Mouse (Mus musculus) ES-E14 (cell line): ENCODE results near the gene D5Ertd579e. TPM values are rescaled to one million over a fixed set of nuclear protein-coding genes. Genes with fewer than 3 reads are reported as not detected.

ENCODE experiments used
- DNase-seq: peaks from one replicate; pipeline ENCODE4 v3.0.0-alpha.2; 2013; ENCODE audit warnings: low read depth, low spot score
- H3K27ac ChIP-seq: 2 replicates; pipeline ENCODE4 v1.5.1; 2012; ENCODE audit warnings: low read depth, mild to moderate bottlenecking, low read length, moderate library complexity, mixed read lengths; ENCODE audit not compliant: poor library complexity, insufficient read depth, severe bottlenecking
- H3K36me3 ChIP-seq: 2 replicates; pipeline ENCODE4 v1.6.1; 2012; ENCODE audit warnings: mild to moderate bottlenecking, low read length, moderate library complexity, mixed read lengths; ENCODE audit not compliant: control insufficient read depth, poor library complexity, insufficient read depth, severe bottlenecking
- H3K4me1 ChIP-seq, 2 experiments: fragments of 150-350 bp in 1 of 2; sonication (generic) in 1 of 2; 2 replicates each; pipeline ENCODE4 v1.6.1; 2012; ENCODE audit warnings: low read length in 2 of 2, mild to moderate bottlenecking in 1 of 2, mixed read lengths in 1 of 2; ENCODE audit not compliant: control insufficient read depth in 2 of 2, insufficient read depth in 2 of 2, poor library complexity in 1 of 2
- H3K4me3 ChIP-seq, 2 experiments: fragments of 150-350 bp in 1 of 2; sonication (generic) in 1 of 2; 2 replicates each; pipeline ENCODE4 v1.5.1; 2012; ENCODE audit warnings: low read length in 2 of 2, low read depth in 1 of 2, mild to moderate bottlenecking in 1 of 2, mixed read lengths in 1 of 2; ENCODE audit not compliant: insufficient read depth in 1 of 2, poor library complexity in 1 of 2, severe bottlenecking in 1 of 2
- H3K9ac ChIP-seq: 2 replicates; pipeline ENCODE4 v1.6.1; 2012; ENCODE audit warnings: low read depth, mild to moderate bottlenecking, low read length, mixed read lengths; ENCODE audit not compliant: poor library complexity, insufficient read depth, severe bottlenecking
- H3K9me3 ChIP-seq: fragments of 150-350 bp; sonication (generic); 2 replicates; pipeline ENCODE4 v1.6.1; 2012; ENCODE audit warnings: low read depth, mild to moderate bottlenecking, low read length; ENCODE audit not compliant: control insufficient read depth, insufficient read depth
- CHD2 ChIP-seq: IDR thresholded peaks from 2 replicates; pipeline ENCODE4 v1.6.1; 2014; ENCODE audit warnings: mild to moderate bottlenecking, low read depth, low read length, inconsistent platforms
- HCFC1 ChIP-seq: IDR thresholded peaks from 2 replicates; pipeline ENCODE4 v1.6.1; 2012; ENCODE audit warnings: low read length, inconsistent platforms, borderline replicate concordance; ENCODE audit not compliant: insufficient read depth
- MAFK ChIP-seq: IDR thresholded peaks from 2 replicates; pipeline ENCODE4 v1.6.1; 2014; ENCODE audit warnings: mild to moderate bottlenecking, low read depth, low read length, inconsistent platforms; ENCODE audit not compliant: insufficient read depth
- ZC3H11A ChIP-seq: IDR thresholded peaks from 2 replicates; pipeline ENCODE4 v1.6.1; 2012; ENCODE audit warnings: low read depth, mild to moderate bottlenecking, inconsistent platforms, low read length, borderline replicate concordance
- ZNF384 ChIP-seq: IDR thresholded peaks from 2 replicates; pipeline ENCODE4 v1.6.1; 2012; ENCODE audit warnings: low read depth, low read length, inconsistent platforms
- in situ Hi-C, 2 experiments: fragments of 600-800 bp; cut with MboI; formaldehyde crosslinking; loops; one replicate each; pipeline ENCODE4 v1.15.1; 2025; ENCODE audit warnings: low sequenced_read_pairs in 2 of 2, inconsistent platforms in 1 of 2; ENCODE audit not compliant: unreplicated experiment in 2 of 2
- total RNA-seq: library from RNA; depleted of rRNA; stranded (reverse); fragments of 300-350 nt; gene quantifications from 2 replicates; pipeline ENCODE4 v1.2.3, GENCODE M21; 2012

Gene D5Ertd579e
- total RNA-seq, 1 experiment, result 19.5 TPM

DNA sequence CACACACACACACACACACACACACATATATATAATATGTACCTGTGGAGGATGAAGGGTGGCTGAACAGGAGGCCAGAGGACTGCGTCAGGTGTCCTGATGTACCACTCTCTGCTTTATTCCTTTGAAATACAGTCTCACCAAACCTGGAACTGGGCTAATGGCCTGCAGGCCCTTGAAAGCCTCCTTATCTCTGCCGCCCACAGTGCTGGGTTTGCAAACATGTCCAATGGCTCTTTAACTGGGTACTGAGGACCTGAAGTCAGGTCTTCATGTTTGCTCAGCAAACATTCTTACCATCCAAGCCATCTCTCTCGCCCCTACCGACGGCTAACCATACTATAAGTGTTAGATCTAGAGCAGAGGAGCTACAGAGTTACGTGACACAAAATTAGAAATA is 17.9 kb upstream of the D5Ertd579e start:
- Histone ChIP-seq H3K36me3 (no peaks in the 10 kb centered on the region), H3K9ac (no peak overlapping the region), H3K4me3 (no peak overlapping the region), H3K4me1 (peaks cover 3 to 8% of the 10 kb centered on the region in 2 experiments; a peak in 3 of 4 replicates), H3K27ac (no peak overlapping the region), H3K9me3 (no peaks in the 10 kb centered on the region)
- TF ChIP-seq HCFC1 (no peak), ZNF384 (no peak), ZC3H11A (no peak), MAFK (no peak), CHD2 (no peak)
- in situ Hi-C loops, result no loop called here
- DNase-seq, result no peak

DNA sequence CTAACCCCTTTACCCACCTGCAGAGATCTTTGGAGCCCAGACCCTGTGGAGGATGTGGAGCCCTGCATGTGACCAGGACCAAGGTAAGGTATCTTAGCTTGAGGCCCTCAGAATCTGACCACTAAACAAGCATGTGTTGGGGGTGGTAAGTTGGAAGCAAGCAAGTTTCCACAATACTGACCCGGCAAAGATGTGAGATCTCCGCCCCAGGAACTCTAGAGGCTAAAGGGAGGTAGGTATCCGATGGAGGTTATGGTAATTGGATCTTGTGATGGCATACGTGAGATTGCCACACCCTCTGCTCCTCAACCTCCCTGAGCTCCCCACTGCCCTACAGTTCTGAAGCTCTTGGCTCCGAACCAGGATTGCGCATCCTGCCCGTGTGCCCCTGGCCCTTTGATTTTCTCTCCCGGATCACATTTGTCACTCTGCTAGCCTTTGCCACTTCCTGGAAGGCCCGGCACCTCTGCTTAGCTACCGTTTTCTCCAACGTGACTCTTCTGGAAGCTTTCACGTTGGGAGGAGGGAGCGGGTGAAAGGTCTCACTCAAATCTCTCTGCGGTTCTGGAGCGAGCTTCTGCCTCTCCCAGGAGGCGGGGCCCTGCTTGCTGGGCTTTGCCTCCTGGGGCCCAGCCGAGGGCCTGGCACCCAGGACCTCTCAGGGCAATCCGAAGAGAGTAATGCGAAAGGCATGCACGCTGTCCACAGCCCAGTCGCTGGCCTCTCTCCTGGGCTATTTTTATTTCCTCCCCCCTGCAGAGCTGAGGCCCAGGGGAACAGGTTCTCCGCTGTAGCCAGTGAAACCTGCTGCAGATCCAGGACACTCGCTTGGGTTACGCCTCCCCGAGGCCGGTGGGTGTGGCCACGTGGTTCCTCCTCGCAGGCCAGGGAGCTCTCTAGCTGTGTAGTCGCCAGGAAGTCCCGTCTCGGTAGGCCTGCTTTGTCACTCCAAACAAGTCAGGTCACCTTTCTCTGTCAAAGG is 17.0 kb upstream of the D5Ertd579e start:
- no peak overlapping the region for H3K27ac ChIP-seq

DNA sequence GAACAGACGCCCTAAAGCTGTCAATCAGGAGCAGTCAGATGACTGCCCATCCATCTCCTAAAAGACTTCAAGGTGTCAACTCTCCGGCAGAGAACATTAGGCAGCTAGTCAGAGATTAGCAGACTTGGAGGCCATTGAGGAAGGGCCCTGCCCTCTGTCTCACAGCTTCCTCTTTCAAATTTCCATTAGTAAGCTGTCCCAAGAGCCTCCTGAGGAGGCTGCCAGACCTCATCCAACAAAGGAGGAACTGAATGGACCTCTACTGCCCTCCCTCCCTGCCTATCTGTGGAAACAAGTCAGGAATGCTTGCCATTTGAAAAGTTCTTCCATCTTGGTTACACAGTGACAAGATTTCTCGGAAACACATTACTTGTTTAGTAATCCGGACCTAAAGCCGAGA is 16.0 kb upstream of the D5Ertd579e start:
- Histone ChIP-seq H3K9ac (no peak overlapping the region), H3K4me3 (no peak overlapping the region), H3K4me1 (peaks cover 3 to 8% of the 10 kb centered on the region in 2 experiments; a peak in 3 of 4 replicates), H3K27ac (no peak overlapping the region), H3K9me3 (no peaks in the 10 kb centered on the region), H3K36me3 (no peaks in the 10 kb centered on the region)
- in situ Hi-C loops, result no loop called here
- TF ChIP-seq ZC3H11A (no peak), HCFC1 (no peak), MAFK (no peak), CHD2 (no peak), ZNF384 (no peak)
- DNase-seq, result no peak

More for the DNA sequence above, 17.0 kb upstream of the D5Ertd579e start:
- H3K9me3 ChIP-seq, result no peaks in the 10 kb centered on the region
- in situ Hi-C loops, result no loop called here
- H3K4me1 ChIP-seq, result peaks cover 3 to 8% of the 10 kb centered on the region in 2 experiments; a peak in 3 of 4 replicates
- peak overlapping the region; percentile 42 for H3K9ac ChIP-seq
- H3K4me3 ChIP-seq, result peak overlapping the region; percentile 49 to 63
- DNase-seq, result peak; percentile 73
- H3K36me3 ChIP-seq, result no peaks in the 10 kb centered on the region
- no peak for TF ChIP-seq HCFC1
- no peak for TF ChIP-seq CHD2
- no peak for TF ChIP-seq ZC3H11A
- no peak for TF ChIP-seq ZNF384
- TF ChIP-seq MAFK, result no peak

DNA sequence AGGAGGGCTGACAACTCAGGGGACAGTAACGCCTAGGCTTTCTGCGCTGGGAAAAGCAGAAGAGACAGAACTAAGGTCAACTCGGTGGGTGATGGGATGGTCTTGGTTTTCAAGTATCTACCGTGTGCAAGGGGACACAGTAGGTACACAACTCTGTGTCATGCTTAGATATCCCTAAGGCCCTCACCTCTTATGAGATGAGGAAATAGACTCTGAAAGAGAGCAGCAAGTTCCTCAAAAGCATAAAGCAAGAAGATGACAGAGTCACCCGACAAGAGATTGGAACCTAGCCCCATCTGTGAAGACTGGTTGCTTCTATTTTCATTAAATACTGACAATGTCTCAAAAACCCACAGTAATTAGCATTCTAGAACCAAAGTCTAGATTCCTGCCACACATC is 10.0 kb upstream of the D5Ertd579e start:
- Histone ChIP-seq H3K36me3 (no peaks in the 10 kb centered on the region), H3K4me3 (no peak overlapping the region), H3K4me1 (no peaks in the 10 kb centered on the region), H3K9me3 (no peaks in the 10 kb centered on the region), H3K9ac (no peak overlapping the region), H3K27ac (no peak overlapping the region)
- DNase-seq, result no peak
- TF ChIP-seq MAFK (no peak), ZC3H11A (no peak), CHD2 (no peak), ZNF384 (no peak)
- in situ Hi-C loops, result no loop called here
